Mouse (Mus musculus): ENCODE measurements at regions not wholly inside any gene's neighbourhood (a gene's known extent, or its start where the extent isn't known, plus 50 kb on each side); places are given as distances from the start of the nearest gene placed in this dataset.

- TF ChIP-seq CTCF (IDR thresholded peaks at IDR 0.05; ENCODE audit: extremely low read depth, insufficient read length, insufficient replicate concordance, low read depth, low read length) (no peak), POLR2A (IDR thresholded peaks at IDR 0.05; ENCODE audit: low read depth, low read length) (no peak)
These were observed 436.4 kb downstream of the Fut8 start for GRCm38 (mm10) chr12:77674352-77674751.

All from small intestine, adult 2 months (tissue).